Mouse (Mus musculus) CH12.LX (cell line): ENCODE results near the gene Kirrel2.

Experiments
- BHLHE40 ChIP-seq: IDR thresholded peaks from 2 replicates; pipeline ENCODE4 v1.6.1; 2011; ENCODE audit warnings: mild to moderate bottlenecking, low read depth, low read length, improper control_type of control experiment
- CTCF ChIP-seq, 2 experiments: IDR thresholded peaks in 1 of 2; conservative IDR thresholded peaks in 1 of 2; 2 replicates each; pipeline ENCODE4 v1.5.1; 2011 to 2012; ENCODE audit warnings: low read depth in 2 of 2, low read length in 2 of 2, improper control_type of control experiment in 1 of 2, inconsistent platforms in 1 of 2, mild to moderate bottlenecking in 1 of 2, moderate library complexity in 1 of 2
- ETS1 ChIP-seq: conservative IDR thresholded peaks from 2 replicates; pipeline ENCODE4 v1.6.1; 2012; ENCODE audit warnings: low read depth, mild to moderate bottlenecking, inconsistent platforms, low read length, improper control_type of control experiment, moderate library complexity
- KAT2A ChIP-seq: IDR thresholded peaks from 2 replicates; pipeline ENCODE4 v1.6.1; 2012; ENCODE audit warnings: low read length, improper control_type of control experiment, inconsistent platforms; ENCODE audit not compliant: insufficient replicate concordance
- NELFE ChIP-seq: IDR thresholded peaks from 2 replicates; pipeline ENCODE4 v1.6.1; 2011; ENCODE audit warnings: low read depth, low read length, improper control_type of control experiment
- POLR2A ChIP-seq: IDR thresholded peaks from 2 replicates; pipeline ENCODE4 v1.6.1; 2011; ENCODE audit warnings: low read depth, mild to moderate bottlenecking, improper control_type of control experiment, low read length
- USF1 ChIP-seq: IDR thresholded peaks from 2 replicates; pipeline ENCODE4 v1.6.1; 2014; ENCODE audit warnings: low read depth, mild to moderate bottlenecking, inconsistent platforms, low read length, improper control_type of control experiment
- ZNF384 ChIP-seq: IDR thresholded peaks from 2 replicates; pipeline ENCODE4 v1.6.1; 2012; ENCODE audit warnings: low read depth, low read length, improper control_type of control experiment, inconsistent platforms

DNA sequence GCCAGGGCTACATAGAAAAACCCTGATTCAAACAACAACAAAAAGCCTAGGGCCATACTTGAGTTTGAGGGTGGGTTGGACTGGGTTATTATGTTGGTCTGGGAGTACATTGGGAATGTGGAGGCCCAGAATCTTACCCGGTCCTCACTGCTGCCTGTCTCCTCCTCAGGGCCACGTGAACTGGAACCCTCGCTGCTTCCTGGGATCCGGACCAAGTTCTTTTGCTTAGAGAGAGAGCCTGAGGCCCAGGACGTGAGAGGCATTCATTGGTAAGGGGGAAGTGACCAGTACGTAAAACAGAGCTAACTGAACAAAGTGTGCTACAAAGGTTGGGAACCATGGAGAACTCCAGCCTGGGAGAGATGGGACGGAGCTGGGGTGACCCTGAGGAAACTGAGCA, 7.2 kb downstream of the Kirrel2 start:
- TF ChIP-seq ETS1 (no peak), BHLHE40 (no peak), ZNF384 (no peak), CTCF (conservative IDR thresholded peaks at IDR 0.05 in 1 of 2, IDR thresholded peaks at IDR 0.05 in 1 of 2; ENCODE audit: low read depth in 2 of 2, low read length in 2 of 2) (no peak), POLR2A (no peak), KAT2A (no peak), USF1 (no peak), NELFE (no peak)
